Mouse (Mus musculus) CH12.LX (cell line): ENCODE measurements around the gene Grk6. TPM values are rescaled to one million over a fixed set of nuclear protein-coding genes. Genes with fewer than 3 reads are reported as not detected.

Experiments
- DNase-seq: peaks from one replicate; pipeline ENCODE4 v3.0.0-alpha.2; 2013; ENCODE audit errors: extremely low read depth
- H3K27ac ChIP-seq: 2 replicates; pipeline ENCODE4 v1.5.1; 2012; ENCODE audit warnings: low read depth, mild to moderate bottlenecking, control low read depth, moderate library complexity; ENCODE audit not compliant: insufficient read depth
- H3K27me3 ChIP-seq: replicated peaks from 2 replicates; pipeline ENCODE3; 2012; ENCODE audit warnings: inconsistent platforms
- H3K36me3 ChIP-seq, 2 experiments: replicated peaks in 1 of 2; 2 replicates each; pipeline versions ENCODE3 to v1.6.1; 2012; ENCODE audit warnings: inconsistent platforms in 1 of 2, low read length in 1 of 2, mild to moderate bottlenecking in 1 of 2, mixed read lengths in 1 of 2, moderate library complexity in 1 of 2; ENCODE audit not compliant: control insufficient read depth in 1 of 2, insufficient read depth in 1 of 2
- H3K4me1 ChIP-seq, 2 experiments: 2 replicates each; pipeline ENCODE4 v1.6.1; 2012; ENCODE audit warnings: inconsistent platforms in 1 of 2, moderate library complexity in 1 of 2; ENCODE audit not compliant: insufficient read depth in 2 of 2, control insufficient read depth in 1 of 2
- H3K4me2 ChIP-seq: 2 replicates; pipeline ENCODE4 v1.6.1; 2012; ENCODE audit warnings: low read depth, mild to moderate bottlenecking, control low read depth; ENCODE audit not compliant: poor library complexity, insufficient read depth, severe bottlenecking
- H3K4me3 ChIP-seq, 3 experiments: fragments of 150-350 bp in 1 of 3; sonication (generic) in 1 of 3; replicated peaks in 1 of 3; 2 replicates each; pipeline versions ENCODE3 to v1.5.1; 2011 to 2012; ENCODE audit warnings: low read depth in 2 of 3, low read length in 2 of 3, mild to moderate bottlenecking in 2 of 3, moderate library complexity in 2 of 3, control low read depth in 1 of 3, improper control_type of control experiment in 1 of 3, inconsistent platforms in 1 of 3, mixed read lengths in 1 of 3; ENCODE audit not compliant: poor library complexity in 1 of 3
- H3K79me2 ChIP-seq: replicated peaks from 2 replicates; pipeline ENCODE4 v1.6.1; 2012; ENCODE audit warnings: mild to moderate bottlenecking, moderate library complexity; ENCODE audit not compliant: control insufficient read depth, poor library complexity, insufficient read depth, severe bottlenecking; ENCODE audit errors: extremely low read depth
- H3K9ac ChIP-seq: 2 replicates; pipeline ENCODE4 v1.6.1; 2012; ENCODE audit warnings: low read depth, mild to moderate bottlenecking, control low read depth, moderate library complexity; ENCODE audit not compliant: insufficient read depth
- H3K9me3 ChIP-seq: replicated peaks from 2 replicates; pipeline ENCODE3; 2012; ENCODE audit warnings: low read length, inconsistent platforms, mixed read lengths
- BHLHE40 ChIP-seq: IDR thresholded peaks from 2 replicates; pipeline ENCODE4 v1.6.1; 2011; ENCODE audit warnings: mild to moderate bottlenecking, low read depth, low read length, improper control_type of control experiment
- CHD1 ChIP-seq: IDR thresholded peaks from 2 replicates; pipeline ENCODE4 v1.6.1; 2012; ENCODE audit warnings: low read depth, low read length, improper control_type of control experiment, inconsistent platforms
- CTCF ChIP-seq, 2 experiments: IDR thresholded peaks in 1 of 2; conservative IDR thresholded peaks in 1 of 2; 2 replicates each; pipeline ENCODE4 v1.5.1; 2011 to 2012; ENCODE audit warnings: low read depth in 2 of 2, low read length in 2 of 2, improper control_type of control experiment in 1 of 2, inconsistent platforms in 1 of 2, mild to moderate bottlenecking in 1 of 2, moderate library complexity in 1 of 2
- GABPA ChIP-seq: IDR thresholded peaks from 2 replicates; pipeline ENCODE4 v1.6.1; 2012; ENCODE audit warnings: low read depth, low read length, improper control_type of control experiment, inconsistent platforms; ENCODE audit not compliant: insufficient replicate concordance
- KAT2A ChIP-seq: IDR thresholded peaks from 2 replicates; pipeline ENCODE4 v1.6.1; 2012; ENCODE audit warnings: low read length, improper control_type of control experiment, inconsistent platforms; ENCODE audit not compliant: insufficient replicate concordance
- MXI1 ChIP-seq: IDR thresholded peaks from 2 replicates; pipeline ENCODE4 v1.6.1; 2011; ENCODE audit warnings: mild to moderate bottlenecking, low read depth, low read length, improper control_type of control experiment
- MYC ChIP-seq: IDR thresholded peaks from 2 replicates; pipeline ENCODE4 v1.6.1; 2011; ENCODE audit warnings: low read depth, mild to moderate bottlenecking, improper control_type of control experiment, low read length
- NRF1 ChIP-seq: IDR thresholded peaks from 2 replicates; pipeline ENCODE4 v1.6.1; 2014; ENCODE audit warnings: low read depth, mild to moderate bottlenecking, inconsistent platforms, low read length, improper control_type of control experiment, moderate library complexity
- PAX5 ChIP-seq: IDR thresholded peaks from 2 replicates; pipeline ENCODE4 v1.6.1; 2012; ENCODE audit warnings: low read length, inconsistent platforms, mixed read lengths
- POLR2A ChIP-seq: IDR thresholded peaks from 2 replicates; pipeline ENCODE4 v1.6.1; 2011; ENCODE audit warnings: low read depth, mild to moderate bottlenecking, improper control_type of control experiment, low read length
- POLR2AphosphoS2 ChIP-seq: IDR thresholded peaks from 2 replicates; pipeline ENCODE4 v1.6.1; 2011; ENCODE audit warnings: low read depth, low read length, improper control_type of control experiment
- RAD21 ChIP-seq: IDR thresholded peaks from 2 replicates; pipeline ENCODE4 v1.6.1; 2011; ENCODE audit warnings: low read depth, mild to moderate bottlenecking, low read length, improper control_type of control experiment, moderate library complexity
- RCOR1 ChIP-seq: conservative IDR thresholded peaks from 2 replicates; pipeline ENCODE4 v1.6.1; 2012; ENCODE audit warnings: low read depth, mild to moderate bottlenecking, inconsistent platforms, low read length, improper control_type of control experiment
- SIN3A ChIP-seq: IDR thresholded peaks from 2 replicates; pipeline ENCODE4 v1.6.1; 2012; ENCODE audit warnings: low read length, improper control_type of control experiment, inconsistent platforms
- SMC3 ChIP-seq: IDR thresholded peaks from 2 replicates; pipeline ENCODE4 v1.6.1; 2011; ENCODE audit warnings: low read depth, low read length, improper control_type of control experiment
- USF1 ChIP-seq: IDR thresholded peaks from 2 replicates; pipeline ENCODE4 v1.6.1; 2014; ENCODE audit warnings: low read depth, mild to moderate bottlenecking, inconsistent platforms, low read length, improper control_type of control experiment
- USF2 ChIP-seq: conservative IDR thresholded peaks from 2 replicates; pipeline ENCODE4 v1.6.1; 2011; ENCODE audit warnings: low read depth, low read length, improper control_type of control experiment
- ZC3H11A ChIP-seq: IDR thresholded peaks from 2 replicates; pipeline ENCODE4 v1.6.1; 2012; ENCODE audit warnings: low read depth, mild to moderate bottlenecking, inconsistent platforms, low read length, improper control_type of control experiment
- ZKSCAN1 ChIP-seq: IDR thresholded peaks from 2 replicates; pipeline ENCODE4 v1.6.1; 2012; ENCODE audit warnings: low read depth, inconsistent platforms, low read length, improper control_type of control experiment, borderline replicate concordance
- ZNF384 ChIP-seq: IDR thresholded peaks from 2 replicates; pipeline ENCODE4 v1.6.1; 2012; ENCODE audit warnings: low read depth, low read length, improper control_type of control experiment, inconsistent platforms
- dilution Hi-C: fragments of 300-500 bp; cut with MboI; formaldehyde crosslinking; loops from 2 replicates; pipeline ENCODE4 v1.14.3; 2020; ENCODE audit warnings: low sequenced_read_pairs; ENCODE audit not compliant: extremely low pct_unique_long_range_greater_than_20kb, extremely low pct_ligation_motif_present
- in situ Hi-C: fragments of 300-500 bp; cut with MboI; formaldehyde crosslinking; loops from 3 replicates; pipeline ENCODE4 v1.14.3; 2019; ENCODE audit warnings: low sequenced_read_pairs, low pct_ligation_motif_present, low pct_unique_long_range_greater_than_20kb, mixed read lengths
- polyA plus RNA-seq: library from polyadenylated mRNA; unstranded; fragments of >175 nt; gene quantifications from 2 replicates; pipeline ENCODE4 v1.2.1, GENCODE M21; 2012; ENCODE audit warnings: low read depth; ENCODE audit not compliant: insufficient read length
- total RNA-seq, 2 experiments: library from RNA; depleted of rRNA; stranded (reverse); fragments of 300-350 nt in 1 of 2; fragments of >200 nt in 1 of 2; gene quantifications; 2 replicates each; pipeline ENCODE4 v1.2.3; 2012 to 2014

Grk6 gene
- total and polyA plus RNA-seq, 3 experiments: 59.0 to 71.0 (median 60.1) TPM

- dilution Hi-C loops: no loop called here
Measured at GRCm38 (mm10) chr13:55468851-55469560, 24.1 kb downstream of the Grk6 start.

GRCm38 (mm10) chr13:55470372-55470771 is 25.5 kb downstream of the Grk6 start:
- Histone ChIP-seq H3K4me3 (no peak overlapping the region), H3K79me2 (no peaks in the 10 kb centered on the region), H3K27me3 (peaks cover 51% of the 10 kb centered on the region), H3K9ac (no peak overlapping the region), H3K36me3 (peaks cover 0 to 11% of the 10 kb centered on the region in 2 experiments), H3K4me1 (peaks cover 0 to 41% of the 10 kb centered on the region in 2 experiments; a peak in 3 of 4 replicates), H3K9me3 (no peaks in the 10 kb centered on the region), H3K27ac (no peak overlapping the region), H3K4me2 (no peak overlapping the region)
- no peak for DNase-seq
- dilution Hi-C loops: no loop called here
- in situ Hi-C loops: no loop called here
- TF ChIP-seq USF1 (no peak), MYC (no peak), CHD1 (no peak)

More at GRCm38 (mm10) chr13:55468851-55469560, 24.1 kb downstream of the Grk6 start:
- peaks cover 39% of the 10 kb centered on the region for H3K27me3 ChIP-seq
- H3K4me2 ChIP-seq: no peak overlapping the region
- no peaks in the 10 kb centered on the region for H3K9me3 ChIP-seq
- peaks cover 0 to 45% of the 10 kb centered on the region in 2 experiments; a peak in 3 of 4 replicates for H3K4me1 ChIP-seq
- H3K79me2 ChIP-seq: no peaks in the 10 kb centered on the region
- no peak overlapping the region for H3K27ac ChIP-seq
- peaks cover 6 to 25% of the 10 kb centered on the region in 2 experiments for H3K36me3 ChIP-seq
- no peak for DNase-seq
- in situ Hi-C loops: loop anchor here (5.0 kb wide), 1 partner anchor 42 kb away; the partner anchor contains the start of gene F12
- TF ChIP-seq POLR2AphosphoS2 (no peak), ZKSCAN1 (no peak), POLR2A (no peak), ZC3H11A (no peak), NRF1 (no peak), SIN3A (no peak), PAX5 (no peak), ZNF384 (no peak), RAD21 (peak; percentile 62), SMC3 (peak; percentile 78), USF1 (no peak), USF2 (no peak), MXI1 (no peak), MYC (no peak), KAT2A (no peak), CTCF (conservative IDR thresholded peaks at IDR 0.05 in 1 of 2, IDR thresholded peaks at IDR 0.05 in 1 of 2; ENCODE audit: low read depth in 2 of 2, low read length in 2 of 2) (peak in 1 of 2 experiments; percentile 72; a peak in 2 of 4 replicates), RCOR1 (no peak), BHLHE40 (no peak), GABPA (no peak)
- TF ChIP-seq, all 38 proteins: peak for 3
- H3K9ac ChIP-seq: no peak overlapping the region
- no peak overlapping the region for H3K4me3 ChIP-seq
